Mouse (Mus musculus): ENCODE results near the gene Zbtb32.

DNA sequence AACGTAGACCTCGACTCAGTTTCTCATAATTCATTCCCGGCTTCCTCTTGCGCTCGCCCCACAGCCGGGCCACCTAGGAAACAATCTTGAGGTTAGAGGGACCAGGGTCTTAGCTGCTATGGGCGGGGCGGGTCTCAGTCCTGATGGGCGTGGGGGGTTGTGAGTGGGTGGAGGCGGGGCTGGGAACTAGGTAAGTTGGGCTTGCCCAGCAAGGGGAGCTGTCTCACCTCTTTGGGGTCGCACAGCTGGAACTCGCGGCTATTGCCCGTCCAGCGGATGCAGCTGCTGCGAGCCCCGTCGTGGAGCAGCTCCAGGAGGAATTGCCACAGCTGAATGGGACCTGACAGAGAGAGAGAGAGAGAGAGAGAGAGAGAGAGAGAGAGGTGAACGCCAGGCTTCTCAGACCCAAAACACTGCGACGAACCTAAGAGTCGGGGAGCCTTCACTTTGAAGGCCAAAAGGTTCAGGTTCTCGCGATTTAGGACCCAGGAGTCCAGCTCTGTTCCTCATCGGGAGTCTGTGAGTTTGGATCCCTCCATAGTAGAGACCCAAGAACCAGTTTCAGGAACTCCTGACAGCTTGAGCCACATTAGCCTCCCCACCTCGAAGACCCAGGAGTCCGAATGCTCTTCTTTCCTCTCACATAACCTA, 35.2 kb upstream of the Zbtb32 start:
- TF ChIP-seq CTCF (IDR thresholded peaks at IDR 0.05; ENCODE audit: extremely low read depth, insufficient read depth, insufficient read length, insufficient replicate concordance) (no peak), POLR2A (IDR thresholded peaks at IDR 0.05; ENCODE audit: low read depth, low read length) (no peak)

Data from spleen, adult 2 months (tissue).